In the genomic region with DNA sequence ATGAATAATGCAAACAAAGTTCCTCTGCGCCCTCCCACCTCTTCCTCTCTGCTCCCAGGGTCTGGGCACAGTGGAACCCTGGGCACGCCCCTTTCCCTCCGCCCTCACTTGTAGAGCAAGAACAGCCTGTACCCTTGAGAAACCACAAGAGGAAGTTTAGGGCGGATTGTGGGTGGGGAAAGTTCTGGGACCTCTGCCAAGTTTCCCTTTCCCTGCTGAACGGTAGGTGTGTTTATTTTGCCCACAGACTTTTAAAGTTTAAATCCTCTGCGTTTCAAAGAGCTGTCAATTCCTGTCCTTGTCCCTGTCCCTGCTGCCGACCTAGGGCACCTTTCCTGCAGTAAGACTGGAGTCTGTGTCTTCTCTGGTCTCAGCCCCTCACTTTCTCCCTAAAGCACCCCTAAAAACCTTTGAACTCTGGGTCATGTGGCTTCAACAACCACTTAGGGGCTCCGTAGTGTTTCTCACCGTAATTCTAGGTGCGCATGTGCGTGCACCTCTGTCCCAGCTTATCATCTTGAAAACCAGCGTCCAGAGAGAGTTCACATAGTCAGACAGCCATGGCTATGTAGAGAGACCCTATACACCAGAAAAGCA, we compare ENCODE assay signal across 7 mouse cellular contexts. TPM values are rescaled to one million over a fixed set of nuclear protein-coding genes. Genes with fewer than 3 reads are reported as not detected.
A peak's percentile ranks its signal among the peaks of the same experiment; 100 is the strongest.
DNase-seq lines count a peak whose midpoint lies in the region; ATAC-seq and TF ChIP-seq lines count a peak whose summit lies in the region.

No protein-coding gene starts in this region.

- H3K9me3 ChIP-seq in ES-E14 (ENCODE audit: control insufficient read depth, insufficient read depth, low read depth, low read length), result no peaks in the 10 kb centered on the region
- H3K9me3 ChIP-seq in hindbrain, embryonic 16.5 days (ENCODE audit: control insufficient read depth, low read length), result no peaks in the 10 kb centered on the region

- in situ Hi-C loops in ES-E14 (cut with MboI; ENCODE audit: low sequenced_read_pairs in 2 of 2, unreplicated experiment in 2 of 2), result no loop called here

- peaks cover 16 to 32% of the 10 kb centered on the region in 2 experiments for H3K4me1 ChIP-seq in ES-E14 (ENCODE audit: control insufficient read depth in 2 of 2, insufficient read depth in 2 of 2, low read length in 2 of 2, poor library complexity in 1 of 2)
- peaks cover 11% of the 10 kb centered on the region; the same call in 1 of the 2 replicates for H3K4me1 ChIP-seq in hindbrain, embryonic 16.5 days (ENCODE audit: control insufficient read depth, insufficient read depth, low read depth, low read length)

- peak overlapping the region; percentile 79 for H3K27ac ChIP-seq in ES-E14 (ENCODE audit: insufficient read depth, low read depth, low read length, poor library complexity, severe bottlenecking)
- H3K27ac ChIP-seq in hindbrain, embryonic 16.5 days (ENCODE audit: low read depth, low read length), result peak overlapping the region; percentile 51; the same call in 1 of the 2 replicates

- WGBS in hindbrain, embryonic 16.5 days, result 46% methylated on average over 12 of the region's 12 CpGs

- no peaks in the 10 kb centered on the region for H3K27me3 ChIP-seq in hindbrain, embryonic 16.5 days (replicated peaks; ENCODE audit: control insufficient read depth, insufficient read depth, low read length)

- no peak for ATAC-seq in hindbrain, embryonic 16.5 days

- no peaks in the 10 kb centered on the region for H3K36me3 ChIP-seq in ES-E14 (ENCODE audit: control insufficient read depth, insufficient read depth, low read length, poor library complexity, severe bottlenecking)
- no peaks in the 10 kb centered on the region for H3K36me3 ChIP-seq in hindbrain, embryonic 16.5 days (ENCODE audit: control insufficient read depth, insufficient read depth, low read length)

- peak; percentile 82 for DNase-seq in ES-E14 (ENCODE audit: low read depth, low spot score)
- DNase-seq in adrenal gland, postnatal 25 days, result peak; percentile 88
- peak; percentile 89 to 90 for DNase-seq in frontal cortex, postnatal 36 days (ENCODE audit: low spot score in 2 of 2)
- peak; percentile 79 to 88 for DNase-seq in left cerebral cortex, adult 18-20 months (ENCODE audit: low spot score in 2 of 2)
- DNase-seq in lung, postnatal 4 days, result peak; percentile 97 to 98
- peak; percentile 99 for DNase-seq in spleen, postnatal 36 days (ENCODE audit: low spot score in 2 of 2)

- peak overlapping the region; percentile 27 for H3K4me3 ChIP-seq in ES-E14 (ENCODE audit: insufficient read depth in 1 of 2, low read depth in 1 of 2, low read length in 2 of 2, poor library complexity in 1 of 2, severe bottlenecking in 1 of 2)
- no peak overlapping the region for H3K4me3 ChIP-seq in hindbrain, embryonic 16.5 days (ENCODE audit: low read length)

- H3K4me2 ChIP-seq in hindbrain, embryonic 16.5 days (ENCODE audit: low read length), result peak overlapping the region; percentile 28

- H3K9ac ChIP-seq in ES-E14 (ENCODE audit: insufficient read depth, low read depth, low read length, poor library complexity, severe bottlenecking), result peak overlapping the region; percentile 43; the same call in 1 of the 2 replicates
- no peak overlapping the region for H3K9ac ChIP-seq in hindbrain, embryonic 16.5 days (ENCODE audit: low read depth, low read length)

TF ChIP-seq in ES-E14, 5 proteins besides CTCF, POLR2A, EP300 and RAD21:
- TF ChIP-seq ZNF384 (IDR thresholded peaks at IDR 0.05; ENCODE audit: low read depth, low read length) (no peak), CHD2 (IDR thresholded peaks at IDR 0.05; ENCODE audit: low read depth, low read length) (no peak), HCFC1 (IDR thresholded peaks at IDR 0.05; ENCODE audit: borderline replicate concordance, insufficient read depth, low read length) (no peak), MAFK (IDR thresholded peaks at IDR 0.05; ENCODE audit: insufficient read depth, low read depth, low read length) (no peak), ZC3H11A (IDR thresholded peaks at IDR 0.05; ENCODE audit: borderline replicate concordance, low read depth, low read length) (no peak)

RNA-seq across cellular contexts. Expression of gene Ccnd3, which starts 3.3 kb away (rescaled TPM):
- total RNA-seq in ES-E14 (2012; rRNA removed), result 125 and 131 TPM in 2 replicates
- 385 and 429 TPM in 2 replicates for total RNA-seq in adrenal gland, postnatal 25 days (2021)
- polyA plus RNA-seq in hindbrain, embryonic 16.5 days (2015; fragmentation: Nextera tagmentation; extraction: Ambion mirVana), result 81.7 and 99.9 TPM in 2 replicates
- 10 to 100 TPM; 33.6 to 40.7 TPM for total RNA-seq in left cerebral cortex, adult 18-20 months (2021)

RNA-seq across cellular contexts. Expression of gene Taf8, which starts 6.0 kb away (rescaled TPM):
- total RNA-seq in ES-E14 (2012; rRNA removed), result 40.0 and 58.6 TPM in 2 replicates
- total RNA-seq in adrenal gland, postnatal 25 days (2021), result 21.1 and 25.7 TPM in 2 replicates
- polyA plus RNA-seq in hindbrain, embryonic 16.5 days (2015; fragmentation: Nextera tagmentation; extraction: Ambion mirVana), result 20.0 and 20.5 TPM in 2 replicates
- total RNA-seq in left cerebral cortex, adult 18-20 months (2021), result 10 to 100 TPM; 16.8 to 19.1 TPM
